Mouse (Mus musculus) stomach, postnatal 0 days (tissue): Measurements from ENCODE around the gene Dhrs1.

Experiments used
- CTCF ChIP-seq: IDR thresholded peaks from 2 replicates; pipeline ENCODE4 v1.5.1; 2016; ENCODE audit warnings: antibody characterized with exemption, low read depth, mild to moderate bottlenecking, moderate library complexity
- EP300 ChIP-seq: optimal IDR thresholded peaks from 2 replicates; pipeline ENCODE3; 2016; ENCODE audit warnings: antibody characterized with exemption

- TF ChIP-seq CTCF (no peak), EP300 (no peak)
Observed at GRCm38 (mm10) chr14:55730116-55730515, 15.4 kb downstream of the Dhrs1 start.
